Mouse (Mus musculus) olfactory bulb, adult 2 months (tissue): Measurements from ENCODE around the gene Mcl1. TPM values are rescaled to one million over a fixed set of nuclear protein-coding genes. Genes with fewer than 3 reads are reported as not detected.

Experiments used
- H3K27ac ChIP-seq: fragments of 200-500 bp; 2 replicates; pipeline ENCODE4 v1.5.1; 2012; ENCODE audit warnings: low read depth, low read length; ENCODE audit not compliant: insufficient read depth
- H3K4me1 ChIP-seq: fragments of 200-500 bp; 2 replicates; pipeline ENCODE4 v1.6.1; 2012; ENCODE audit warnings: low read length; ENCODE audit not compliant: control insufficient read depth, insufficient read depth
- H3K4me3 ChIP-seq: fragments of 200-500 bp; 2 replicates; pipeline ENCODE4 v1.5.1; 2012; ENCODE audit warnings: mild to moderate bottlenecking, low read depth, low read length, moderate library complexity; ENCODE audit not compliant: insufficient read depth
- CTCF ChIP-seq: fragments of 200-500 bp; IDR thresholded peaks from 2 replicates; pipeline ENCODE4 v1.5.1; 2012; ENCODE audit warnings: low read depth, mild to moderate bottlenecking, low read length, moderate library complexity; ENCODE audit not compliant: insufficient read depth
- POLR2A ChIP-seq: fragments of 200-500 bp; IDR thresholded peaks from 2 replicates; pipeline ENCODE4 v1.6.1; 2012; ENCODE audit warnings: mild to moderate bottlenecking, low read depth, low read length, moderate library complexity; ENCODE audit not compliant: insufficient read depth
- WGBS: fragments of 180-500 bp; shearing (Covaris S2); methylation state at CpG from one replicate; pipeline ENCODE4 v1.1.7; 2018; 5-methylcytosine and 5-hydroxymethylcytosine counted together
- polyA plus RNA-seq: library from polyadenylated mRNA; stranded (reverse); fragments of >200 nt; gene quantifications from 2 replicates; pipeline ENCODE4 v1.2.4, GENCODE M21; 2012; ENCODE audit warnings: low replicate concordance; ENCODE audit not compliant: missing spikeins, insufficient read depth, insufficient read length

Gene Mcl1
- polyA plus RNA-seq, 1 experiment: 245 TPM

DNA sequence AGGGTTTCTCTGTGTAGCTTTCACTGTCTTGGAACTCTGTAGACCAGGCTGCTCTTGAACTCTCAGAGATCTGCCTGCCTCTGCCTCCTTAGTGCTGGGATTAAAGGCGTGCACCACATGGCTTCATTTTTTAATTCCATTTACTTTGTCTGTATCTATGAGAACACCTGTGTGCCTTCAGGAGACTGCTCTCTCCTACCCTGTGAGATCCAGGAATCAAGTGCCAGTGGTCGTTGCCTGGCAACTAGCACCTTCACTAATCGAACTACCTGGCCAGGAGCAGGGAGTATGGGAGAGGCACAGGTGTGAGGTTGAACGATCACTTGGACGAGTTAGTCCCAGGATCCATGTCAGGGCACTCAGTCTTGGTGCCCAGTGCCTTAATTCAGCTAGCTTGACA lies 12.6 kb downstream of the Mcl1 start:
- Histone ChIP-seq H3K4me1 (peaks cover 47% of the 10 kb centered on the region), H3K27ac (no peak overlapping the region), H3K4me3 (no peak overlapping the region)
- 92% methylated on average over 5 of the region's 5 CpGs for WGBS
- TF ChIP-seq CTCF: no peak
- TF ChIP-seq POLR2A: no peak

DNA sequence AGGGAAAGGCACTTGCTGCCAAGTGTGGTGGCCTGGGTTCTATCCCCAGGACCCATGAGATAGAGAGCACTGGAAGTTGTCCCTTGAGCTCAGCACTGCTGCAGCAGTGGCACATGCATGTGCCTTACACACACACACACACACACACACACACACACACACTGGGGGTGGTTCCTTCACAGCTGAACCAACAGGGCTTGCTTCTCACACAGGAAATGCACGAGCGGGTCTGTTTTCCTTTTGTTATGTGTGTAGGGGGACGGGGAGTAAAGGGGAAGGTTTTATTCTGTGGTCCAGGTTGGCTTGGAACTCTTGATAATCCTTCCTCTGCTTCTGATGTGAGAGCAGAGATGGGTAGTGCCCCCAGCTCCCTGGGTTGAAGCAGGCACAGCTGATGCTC lies 13.9 kb downstream of the Mcl1 start:
- 44% methylated on average over 3 of the region's 3 CpGs for WGBS
- no peak for TF ChIP-seq CTCF
- TF ChIP-seq POLR2A: no peak
- Histone ChIP-seq H3K4me3 (no peak overlapping the region), H3K27ac (peak overlapping the region; percentile 34; the same call in 1 of the 2 replicates), H3K4me1 (peaks cover 54% of the 10 kb centered on the region)

GRCm38 (mm10) chr3:95672861-95673706 lies 14.5 kb downstream of the Mcl1 start:
- no peak overlapping the region for H3K4me3 ChIP-seq
- peaks cover 50% of the 10 kb centered on the region for H3K4me1 ChIP-seq
- H3K27ac ChIP-seq: peak overlapping the region; percentile 54; the same call in 1 of the 2 replicates
- TF ChIP-seq CTCF (no peak), POLR2A (no peak)
- 54% methylated on average over 10 of the region's 10 CpGs for WGBS

DNA sequence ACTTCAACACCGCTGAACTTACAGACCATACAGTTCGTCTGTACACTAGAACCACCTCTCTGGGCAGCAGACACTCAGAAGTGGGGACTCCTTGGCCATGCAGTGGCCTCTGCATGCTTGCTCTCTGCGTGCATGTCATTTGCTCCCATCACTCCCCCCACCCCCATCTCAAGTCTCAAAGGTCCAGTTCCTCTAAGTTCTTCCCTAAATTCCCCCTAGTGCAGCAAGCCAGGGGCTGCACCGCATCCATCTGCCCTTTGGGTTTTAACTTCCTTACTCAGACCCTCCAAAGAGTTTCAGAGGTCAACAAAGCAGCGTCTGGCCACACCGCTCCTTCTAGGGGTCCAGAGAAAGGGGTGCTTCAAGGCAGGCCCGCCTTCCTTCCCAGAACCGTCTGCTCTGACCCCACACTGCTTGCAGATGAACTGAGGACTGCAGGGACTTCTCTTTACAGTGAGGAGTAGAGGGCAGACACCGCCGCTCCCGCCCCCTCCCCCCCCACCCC lies 15.2 kb downstream of the Mcl1 start:
- peak overlapping the region; percentile 54; the same call in 1 of the 2 replicates for H3K27ac ChIP-seq
- 41% methylated on average over 11 of the region's 11 CpGs for WGBS

DNA sequence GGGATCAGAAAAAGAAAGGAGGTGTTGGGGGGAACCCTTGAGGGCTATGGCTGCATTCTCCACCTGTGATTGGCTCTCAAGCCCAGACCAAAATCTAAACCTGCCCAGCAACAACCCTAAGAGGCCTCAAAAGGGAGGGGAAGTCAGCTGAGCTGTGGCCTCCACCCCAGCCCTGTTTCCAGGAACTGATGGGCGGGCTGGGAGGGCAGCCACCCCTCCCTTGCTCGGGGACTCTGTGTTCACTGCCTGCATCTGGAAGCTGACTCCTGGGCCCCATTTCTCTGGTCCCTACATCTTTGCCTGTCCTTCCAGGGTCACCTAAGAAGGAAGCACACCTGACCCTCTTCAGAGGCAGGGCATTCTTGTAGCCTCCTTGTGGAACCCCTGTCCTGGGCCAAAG lies 15.6 kb downstream of the Mcl1 start:
- peaks cover 42% of the 10 kb centered on the region for H3K4me1 ChIP-seq
- no peak overlapping the region for H3K4me3 ChIP-seq
- peak overlapping the region; percentile 44; the same call in 1 of the 2 replicates for H3K27ac ChIP-seq
- TF ChIP-seq CTCF (no peak), POLR2A (no peak)
- WGBS: 58% methylated on average over 2 of the region's 2 CpGs

More for the DNA sequence above, 15.2 kb downstream of the Mcl1 start:
- Histone ChIP-seq H3K4me3 (no peak overlapping the region; the same call in 1 of the 2 replicates), H3K4me1 (peaks cover 44% of the 10 kb centered on the region)
- TF ChIP-seq POLR2A: no peak
- TF ChIP-seq CTCF: no peak

GRCm38 (mm10) chr3:95674812-95675211 lies 16.2 kb downstream of the Mcl1 start:
- TF ChIP-seq POLR2A (no peak), CTCF (no peak)
- no peak overlapping the region for H3K4me3 ChIP-seq
- H3K27ac ChIP-seq: peak overlapping the region; percentile 11; the same call in 1 of the 2 replicates
- 36% methylated on average over 6 of the region's 6 CpGs for WGBS
- peaks cover 40% of the 10 kb centered on the region for H3K4me1 ChIP-seq

DNA sequence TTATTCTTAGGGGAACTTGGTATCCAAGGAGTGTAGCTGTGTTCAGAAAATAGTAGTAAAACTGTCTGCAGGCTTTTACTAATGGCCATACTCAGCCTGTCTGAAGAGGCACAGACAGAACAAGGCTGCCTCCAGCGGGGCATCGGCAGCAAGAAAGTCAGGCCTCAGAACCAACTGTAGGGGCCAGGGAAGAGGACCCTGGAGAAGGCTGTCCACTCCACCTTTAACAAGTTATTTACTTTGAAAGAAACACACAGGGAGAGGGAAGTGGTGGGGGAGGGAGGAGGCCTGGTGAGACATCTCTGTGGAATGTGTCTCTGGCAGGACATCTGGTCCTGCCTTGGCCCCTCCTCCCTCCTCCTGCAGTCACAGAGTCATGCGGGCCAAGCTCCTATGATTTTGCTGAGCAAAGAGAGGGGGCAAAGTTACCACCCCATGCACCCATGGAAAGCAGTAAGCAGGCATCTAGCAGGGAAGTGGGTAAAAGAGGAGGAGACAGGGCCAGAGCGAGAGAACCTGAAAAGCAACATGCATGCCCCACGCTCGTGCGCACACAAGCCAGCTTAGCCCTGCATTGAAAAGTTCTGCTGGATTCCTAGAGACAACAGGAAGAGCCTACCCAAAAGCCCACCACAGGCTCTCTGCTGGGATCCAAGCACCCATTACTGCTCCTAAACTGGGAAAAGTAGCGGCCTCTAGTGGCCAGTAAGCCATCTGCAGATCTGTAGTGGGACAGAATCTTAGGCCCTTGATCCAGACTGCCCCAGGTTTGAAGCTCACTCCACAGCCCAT lies 16.9 kb downstream of the Mcl1 start:
- 51% methylated on average over 8 of the region's 8 CpGs for WGBS
- TF ChIP-seq POLR2A (no peak), CTCF (peak; percentile 26; the same call in 1 of the 2 replicates)
- Histone ChIP-seq H3K27ac (peak overlapping the region; percentile 11), H3K4me3 (no peak overlapping the region), H3K4me1 (peaks cover 40% of the 10 kb centered on the region)

GRCm38 (mm10) chr3:95676745-95677419 lies 18.3 kb downstream of the Mcl1 start:
- Histone ChIP-seq H3K4me1 (peaks cover 40% of the 10 kb centered on the region), H3K27ac (no peak overlapping the region), H3K4me3 (no peak overlapping the region)
- no peak for TF ChIP-seq POLR2A
- peak; percentile 67; the same call in 1 of the 2 replicates for TF ChIP-seq CTCF
- 61% methylated on average over 15 of the region's 15 CpGs for WGBS
